Mouse (Mus musculus) stomach, embryonic 15.5 days (tissue): ENCODE data around the gene Edem1. TPM values are rescaled to one million over a fixed set of nuclear protein-coding genes. Genes with fewer than 3 reads are reported as not detected.
A peak's percentile ranks its signal among the peaks of the same experiment; 100 is the strongest.

Experiments used
- ATAC-seq: fragments of 200-750 bp; cut with Nextera tagmentation; 2 replicates; pipeline ENCODE4 v1.8.0; 2017; ENCODE audit warnings: low read depth, moderate number of reproducible peaks, moderate TSS enrichment; ENCODE audit not compliant: insufficient read depth, low FRiP score
- H3K27ac ChIP-seq: fragments of 300-500 bp; sonication (generic); 2 replicates; pipeline ENCODE4 v1.5.1; 2015; ENCODE audit warnings: mild to moderate bottlenecking, inconsistent platforms
- H3K27me3 ChIP-seq: fragments of 300-500 bp; sonication (generic); replicated peaks from 2 replicates; pipeline ENCODE4 v1.6.1; 2015; ENCODE audit warnings: inconsistent platforms
- H3K36me3 ChIP-seq: fragments of 300-500 bp; sonication (generic); 2 replicates; pipeline ENCODE4 v1.6.1; 2015; ENCODE audit warnings: inconsistent platforms
- H3K4me1 ChIP-seq: fragments of 300-500 bp; sonication (generic); 2 replicates; pipeline ENCODE4 v1.6.1; 2015; ENCODE audit warnings: inconsistent platforms
- H3K4me2 ChIP-seq: fragments of 300-500 bp; sonication (generic); 2 replicates; pipeline ENCODE4 v1.6.1; 2015; ENCODE audit warnings: mild to moderate bottlenecking, inconsistent platforms
- H3K4me3 ChIP-seq: fragments of 300-500 bp; sonication (generic); replicated peaks from 2 replicates; pipeline ENCODE4 v1.5.1; 2015; ENCODE audit warnings: inconsistent platforms
- H3K9ac ChIP-seq: fragments of 300-500 bp; sonication (generic); 2 replicates; pipeline ENCODE4 v1.6.1; 2015; ENCODE audit warnings: inconsistent platforms
- H3K9me3 ChIP-seq: fragments of 300-500 bp; sonication (generic); 2 replicates; pipeline ENCODE4 v1.6.1; 2016; ENCODE audit warnings: inconsistent platforms
- WGBS: fragments of 180-500 bp; shearing (Covaris S2); methylation state at CpG from one replicate; pipeline ENCODE4 v1.1.7; 2015; 5-methylcytosine and 5-hydroxymethylcytosine counted together
- polyA plus RNA-seq: library from polyadenylated mRNA; unstranded; fragments of >200 nt; fragmentation: Nextera tagmentation; extraction: Ambion mirVana; gene quantifications from 2 replicates; pipeline ENCODE4 v1.2.1, GENCODE M21; 2015

Gene Edem1
- polyA plus RNA-seq: 71.9 and 82.5 TPM in 2 replicates

- H3K36me3 ChIP-seq: no peaks in the 10 kb centered on the region
- no peaks in the 10 kb centered on the region for H3K27me3 ChIP-seq
- peak within 1 kb of the TSS; percentile 75 for H3K9ac ChIP-seq
- under 1% methylated on average over 60 of the region's 67 CpGs for WGBS
- ATAC-seq: peak; percentile 99
- no peaks in the 10 kb centered on the region for H3K9me3 ChIP-seq
- H3K4me3 ChIP-seq: peak within 1 kb of the TSS; percentile 85
- H3K27ac ChIP-seq: peak within 1 kb of the TSS; percentile 70
- peak within 1 kb of the TSS; percentile 65 for H3K4me2 ChIP-seq
- peaks cover 8% of the 10 kb centered on the region; the same call in 1 of the 2 replicates for H3K4me1 ChIP-seq
Measured at GRCm38 (mm10) chr6:108828234-108828868, at the start of gene Edem1. Gene Edem1, plus strand, starts transcription at chr6:108828641.

GRCm38 (mm10) chr6:108781865-108782264, 46.6 kb upstream of the Edem1 start:
- Histone ChIP-seq H3K4me1 (peaks cover 10% of the 10 kb centered on the region), H3K4me3 (no peak overlapping the region), H3K9ac (no peak overlapping the region), H3K36me3 (no peaks in the 10 kb centered on the region), H3K9me3 (no peaks in the 10 kb centered on the region), H3K4me2 (no peak overlapping the region), H3K27ac (no peak overlapping the region), H3K27me3 (no peaks in the 10 kb centered on the region)
- no peak for ATAC-seq
- 64% methylated on average over 6 of the region's 6 CpGs for WGBS

- H3K4me3 ChIP-seq: peak within 1 kb of the TSS; percentile 94
- peak within 1 kb of the TSS; percentile 83 for H3K27ac ChIP-seq
- H3K36me3 ChIP-seq: no peaks in the 10 kb centered on the region
- ATAC-seq: peak; percentile 93
- H3K4me1 ChIP-seq: peaks cover 10% of the 10 kb centered on the region
- no peaks in the 10 kb centered on the region for H3K9me3 ChIP-seq
- peak within 1 kb of the TSS; percentile 73 for H3K4me2 ChIP-seq
- 9% methylated on average over 36 of the region's 36 CpGs for WGBS
- H3K27me3 ChIP-seq: no peaks in the 10 kb centered on the region
- peak within 1 kb of the TSS; percentile 91 for H3K9ac ChIP-seq
Measured at GRCm38 (mm10) chr6:108782526-108783183, 45.8 kb upstream of the Edem1 start, which contains the start of gene Arl8b. Gene Arl8b, plus strand, starts transcription at chr6:108783099.

- Histone ChIP-seq H3K4me3 (peak overlapping the region; percentile 94), H3K4me2 (peak overlapping the region; percentile 73), H3K36me3 (no peaks in the 10 kb centered on the region), H3K9me3 (no peaks in the 10 kb centered on the region), H3K27ac (peak overlapping the region; percentile 83), H3K27me3 (no peaks in the 10 kb centered on the region), H3K4me1 (peaks cover 10% of the 10 kb centered on the region), H3K9ac (peak overlapping the region; percentile 91)
- WGBS: under 1% methylated on average over 57 of the region's 57 CpGs
- ATAC-seq: peak; percentile 40; the same call in 1 of the 2 replicates
Measured at GRCm38 (mm10) chr6:108783184-108783881, 45.1 kb upstream of the Edem1 start.

GRCm38 (mm10) chr6:108784056-108784455, 44.4 kb upstream of the Edem1 start:
- H3K4me2 ChIP-seq: peak overlapping the region; percentile 73
- H3K4me3 ChIP-seq: peak overlapping the region; percentile 94
- WGBS: 19% methylated on average over 11 of the region's 11 CpGs
- H3K9me3 ChIP-seq: no peaks in the 10 kb centered on the region
- H3K27me3 ChIP-seq: no peaks in the 10 kb centered on the region
- H3K36me3 ChIP-seq: no peaks in the 10 kb centered on the region
- ATAC-seq: peak; percentile 45; the same call in 1 of the 2 replicates
- H3K9ac ChIP-seq: peak overlapping the region; percentile 91; the same call in 1 of the 2 replicates
- peaks cover 10% of the 10 kb centered on the region for H3K4me1 ChIP-seq
- peak overlapping the region; percentile 83 for H3K27ac ChIP-seq

- Histone ChIP-seq H3K4me2 (peak overlapping the region; percentile 73), H3K4me1 (peaks cover 10% of the 10 kb centered on the region), H3K27me3 (no peaks in the 10 kb centered on the region), H3K4me3 (peak overlapping the region; percentile 94; the same call in 1 of the 2 replicates), H3K9me3 (no peaks in the 10 kb centered on the region), H3K36me3 (no peaks in the 10 kb centered on the region), H3K27ac (no peak overlapping the region), H3K9ac (no peak overlapping the region)
- ATAC-seq: no peak
- 34% methylated on average over 5 of the region's 5 CpGs for WGBS
Measured at GRCm38 (mm10) chr6:108784796-108785195, 43.6 kb upstream of the Edem1 start.

GRCm38 (mm10) chr6:108785551-108785950, 42.9 kb upstream of the Edem1 start:
- H3K9me3 ChIP-seq: no peaks in the 10 kb centered on the region
- WGBS: 72% methylated on average over 3 of the region's 3 CpGs
- H3K4me2 ChIP-seq: peak overlapping the region; percentile 73; the same call in 1 of the 2 replicates
- H3K27ac ChIP-seq: no peak overlapping the region
- no peaks in the 10 kb centered on the region for H3K27me3 ChIP-seq
- no peaks in the 10 kb centered on the region for H3K36me3 ChIP-seq
- no peak for ATAC-seq
- H3K4me1 ChIP-seq: peaks cover 10% of the 10 kb centered on the region
- no peak overlapping the region for H3K9ac ChIP-seq
- no peak overlapping the region for H3K4me3 ChIP-seq

- no peaks in the 10 kb centered on the region for H3K36me3 ChIP-seq
- WGBS: 66% methylated on average over 5 of the region's 5 CpGs
- H3K27me3 ChIP-seq: no peaks in the 10 kb centered on the region
- no peak overlapping the region for H3K27ac ChIP-seq
- H3K9me3 ChIP-seq: no peaks in the 10 kb centered on the region
- no peak overlapping the region for H3K9ac ChIP-seq
- H3K4me2 ChIP-seq: no peak overlapping the region
- no peak overlapping the region for H3K4me3 ChIP-seq
- no peaks in the 10 kb centered on the region for H3K4me1 ChIP-seq
- ATAC-seq: no peak
Measured at GRCm38 (mm10) chr6:108791498-108791897, 36.9 kb upstream of the Edem1 start.

- H3K9ac ChIP-seq: no peak overlapping the region
- no peaks in the 10 kb centered on the region for H3K27me3 ChIP-seq
- no peaks in the 10 kb centered on the region for H3K36me3 ChIP-seq
- no peak overlapping the region for H3K4me3 ChIP-seq
- no peak for ATAC-seq
- whole genome bisulfite sequencing: 65% methylated on average over 1 of the region's 1 CpGs
- H3K4me2 ChIP-seq: no peak overlapping the region
- H3K9me3 ChIP-seq: no peaks in the 10 kb centered on the region
- H3K4me1 ChIP-seq: no peaks in the 10 kb centered on the region
- no peak overlapping the region for H3K27ac ChIP-seq
Measured at GRCm38 (mm10) chr6:108795912-108796311, 32.5 kb upstream of the Edem1 start.

GRCm38 (mm10) chr6:108796706-108797105, 31.7 kb upstream of the Edem1 start:
- Histone ChIP-seq H3K9me3 (no peaks in the 10 kb centered on the region), H3K27me3 (no peaks in the 10 kb centered on the region), H3K9ac (no peak overlapping the region), H3K36me3 (no peaks in the 10 kb centered on the region), H3K4me3 (no peak overlapping the region), H3K27ac (no peak overlapping the region), H3K4me1 (no peaks in the 10 kb centered on the region), H3K4me2 (no peak overlapping the region)
- ATAC-seq: no peak
- WGBS: 46% methylated on average over 2 of the region's 2 CpGs

- peak overlapping the region; percentile 16; the same call in 1 of the 2 replicates for H3K27ac ChIP-seq
- peaks cover 3% of the 10 kb centered on the region; the same call in 1 of the 2 replicates for H3K4me1 ChIP-seq
- no peaks in the 10 kb centered on the region for H3K36me3 ChIP-seq
Measured at GRCm38 (mm10) chr6:108805194-108805593, 23.2 kb upstream of the Edem1 start.

More at GRCm38 (mm10) chr6:108805194-108805593, 23.2 kb upstream of the Edem1 start:
- H3K9me3 ChIP-seq: no peaks in the 10 kb centered on the region
- no peak overlapping the region for H3K4me2 ChIP-seq
- H3K9ac ChIP-seq: no peak overlapping the region
- no peak for ATAC-seq
- no peak overlapping the region for H3K4me3 ChIP-seq
- 31% methylated on average over 1 of the region's 1 CpGs for WGBS
- no peaks in the 10 kb centered on the region for H3K27me3 ChIP-seq
